ENCODE assay signal across 22 mouse cellular contexts in genomic region chr14:62468119-62468752, GRCm38 (mm10). TPM values are rescaled to one million over a fixed set of nuclear protein-coding genes. Genes with fewer than 3 reads are reported as not detected.
"Had no signal": no experiment of that assay in that cellular context is flagged by ENCODE, and none has a peak within 500 bp of the region (broad histone marks: within the 10 kb centered on the region; RNA-seq: fewer than 3 reads in every experiment).

No protein-coding gene starts in this region.

- H3K9me3 ChIP-seq: lung, embryonic 15.5 days; midbrain, embryonic 13.5 days; midbrain, embryonic 15.5 days; neural tube, embryonic 12.5 days had no signal

- H3K4me1 ChIP-seq: midbrain, embryonic 15.5 days; neural tube, embryonic 12.5 days had no signal

- H3K27ac ChIP-seq: lung, embryonic 15.5 days; macrophage; midbrain, embryonic 13.5 days; midbrain, embryonic 15.5 days; neural tube, embryonic 12.5 days had no signal

- H3K9ac ChIP-seq: lung, embryonic 15.5 days; midbrain, embryonic 13.5 days; midbrain, embryonic 15.5 days; neural tube, embryonic 12.5 days had no signal

- H3K27me3 ChIP-seq: lung, embryonic 15.5 days; midbrain, embryonic 13.5 days; midbrain, embryonic 15.5 days; neural tube, embryonic 12.5 days had no signal

- DNase-seq: lung, adult 2 months; lung, postnatal 14 days; lung, postnatal 36 days; right cerebral cortex, postnatal 25 days; right cerebral cortex, postnatal 4 days; spleen, adult 18-20 months; thymus, adult 18-20 months; thymus, postnatal 14 days; thymus, postnatal 36 days had no signal

- H3K4me2 ChIP-seq: lung, embryonic 15.5 days; midbrain, embryonic 11.5 days; midbrain, embryonic 13.5 days; midbrain, embryonic 15.5 days; neural tube, embryonic 12.5 days had no signal

- H3K4me3 ChIP-seq: lung, embryonic 15.5 days; megakaryocyte, embryonic 14.5 days; midbrain, embryonic 13.5 days; midbrain, embryonic 15.5 days; neural tube, embryonic 12.5 days had no signal

- ATAC-seq: lung, postnatal 0 days; midbrain, embryonic 13.5 days; midbrain, embryonic 15.5 days had no signal

- H3K36me3 ChIP-seq: lung, embryonic 15.5 days; midbrain, embryonic 13.5 days; midbrain, embryonic 15.5 days; neural tube, embryonic 12.5 days had no signal

RNA-seq across cellular contexts. Expression of gene Gucy1b2, which starts 12.1 kb away (rescaled TPM):
- total RNA-seq: megakaryocyte progenitor cell, adult 5-6 weeks; monocyte, adult 5-6 weeks; neutrophil, adult 5-6 weeks had no signal
- polyA plus RNA-seq: lung, adult 2 months; macrophage; small intestine, adult 2 months; stomach, embryonic 14.5 days had no signal
